Mouse (Mus musculus): Measurements from ENCODE around the gene Btbd16. TPM values are rescaled to one million over a fixed set of nuclear protein-coding genes. Genes with fewer than 3 reads are reported as not detected.

The Btbd16 gene
- polyA plus RNA-seq, 1 experiment from 2014 or later = not detected

DNA sequence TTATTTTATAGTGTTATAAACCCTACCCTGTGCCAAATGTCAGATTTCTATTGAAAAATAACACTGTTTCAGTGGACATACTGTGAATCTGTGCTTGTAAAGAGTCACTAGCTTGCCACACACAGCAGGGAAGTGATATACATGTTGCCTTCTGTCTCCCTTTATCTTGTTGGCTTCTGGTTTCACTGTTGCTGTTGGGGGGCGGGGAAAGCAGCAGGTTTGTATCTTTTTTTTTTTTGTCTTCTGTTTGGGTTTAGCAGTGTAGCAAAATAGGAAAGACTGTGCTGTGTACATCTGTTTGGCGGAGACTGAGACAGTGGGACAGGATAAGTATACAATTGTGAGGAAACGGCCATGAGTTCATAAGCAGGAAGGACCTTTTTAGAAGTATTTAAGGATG lies 93.4 kb downstream of the Btbd16 start:
- Histone ChIP-seq H3K4me2 (ENCODE audit: low read depth, low read length, severe bottlenecking) (no peak overlapping the region), H3K9ac (ENCODE audit: low read length) (no peak overlapping the region), H3K9me3 (ENCODE audit: control insufficient read depth, low read length) (no peaks in the 10 kb centered on the region), H3K27me3 (ENCODE audit: control insufficient read depth, insufficient read depth, low read length) (peaks cover 4% of the 10 kb centered on the region), H3K4me3 (ENCODE audit: low read depth, low read length) (0 out of 2 replicates have a peak overlapping the region, but pooled peaks have one; percentile 6), H3K27ac (ENCODE audit: low read depth, low read length) (no peak overlapping the region), H3K4me1 (replicated peaks; ENCODE audit: control insufficient read depth, insufficient read depth, low read length) (no peaks in the 10 kb centered on the region), H3K36me3 (ENCODE audit: control insufficient read depth, insufficient read depth, low read length) (no peaks in the 10 kb centered on the region)
- DNase-seq (ENCODE audit: low spot score) = no peak
- ATAC-seq (replicated peaks; ENCODE audit: low FRiP score) = no peak
- WGBS = 58% methylated on average over 3 of the region's 3 CpGs

Other genes with a start within 250 kb of the Btbd16 start
- gene Nsmce4a, start 201.0 kb upstream of the Btbd16 start, polyA plus RNA-seq (2014; fragmentation: Nextera tagmentation; extraction: Ambion mirVana) = 211 and 215 TPM in 2 replicates
- 47.4 and 50.8 TPM in 2 replicates for gene Tacc2, start 196.6 kb upstream of the Btbd16 start, polyA plus RNA-seq (2014; fragmentation: Nextera tagmentation; extraction: Ambion mirVana)
- 31.4 and 32.2 TPM in 2 replicates for gene Plekha1, start 91.7 kb downstream of the Btbd16 start, polyA plus RNA-seq (2014; fragmentation: Nextera tagmentation; extraction: Ambion mirVana)
- gene Htra1, start 162.0 kb downstream of the Btbd16 start, polyA plus RNA-seq (2014; fragmentation: Nextera tagmentation; extraction: Ambion mirVana) = 2.7 and 4.2 TPM in 2 replicates

All from forebrain, embryonic 11.5 days (tissue).